Mouse (Mus musculus) Patski (cell line): Measurements from ENCODE around the gene Decr2. TPM values are rescaled to one million over a fixed set of nuclear protein-coding genes. Genes with fewer than 3 reads are reported as not detected.

Experiments
- ATAC-seq: fragments of 100-300 bp; one replicate; pipeline ENCODE4 v1.8.0; 2021
- CTCF ChIA-PET: fragments of 350-600 bp; sonication (Branson Sonifier 250); formaldehyde crosslinking; loops from one replicate; lab custom pipeline; 2022; ENCODE audit warnings: inconsistent platforms; lab: Charles Lee
- POLR2A ChIA-PET: fragments of 350-600 bp; sonication (Branson Sonifier 250); formaldehyde crosslinking; loops from one replicate; lab custom pipeline; 2022; ENCODE audit warnings: antibody characterized with exemption, inconsistent platforms; lab: Charles Lee
- DNase-seq: peaks from one replicate; pipeline ENCODE4 v3.0.0-alpha.2; 2011; ENCODE audit warnings: low read depth, low spot score
- H3K27me3 ChIP-seq: fragments of 371-371 bp; one replicate; pipeline ENCODE4 v1.5.1; 2021
- CTCF ChIP-seq: fragments of 100-300 bp; IDR thresholded peaks from one replicate; pipeline ENCODE4 v1.5.1; 2021
- in situ Hi-C: fragments of 300-500 bp; cut with MboI; formaldehyde crosslinking; loops from 3 replicates; pipeline ENCODE4 v1.11.1; 2018; ENCODE audit warnings: low pct_unique_long_range_greater_than_20kb, mixed read lengths
- polyA plus RNA-seq: library from polyadenylated mRNA; unstranded; gene quantifications from one replicate; pipeline ENCODE4 v1.2.3, GENCODE M21; 2021

Decr2 gene
- polyA plus RNA-seq, 1 experiment from 2014 or later, result 42.4 TPM

DNA sequence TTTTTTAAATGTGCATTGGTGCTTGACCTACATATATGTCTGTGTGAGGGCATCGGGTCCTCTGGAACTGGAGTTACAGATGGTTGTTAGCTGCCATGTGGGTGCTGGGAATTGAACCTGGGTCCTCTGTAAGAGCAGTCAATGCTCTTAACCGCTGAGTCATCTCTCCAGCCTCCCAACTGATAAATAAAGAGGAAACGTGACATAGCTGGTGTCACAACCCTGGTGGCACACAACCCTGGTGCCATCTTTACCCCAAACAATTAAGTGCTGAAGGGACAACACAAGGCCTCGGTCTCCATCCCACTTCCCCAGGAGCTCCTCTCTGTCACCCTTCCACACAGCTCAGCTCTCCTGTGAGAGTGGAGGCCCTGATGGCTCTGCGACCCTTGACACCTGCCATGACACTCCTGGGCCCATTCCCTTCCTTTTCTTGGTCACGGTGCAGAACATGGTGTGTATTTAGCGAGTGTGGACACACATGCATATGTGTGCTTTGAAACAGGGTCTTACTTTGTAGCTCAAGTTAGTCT, 23.6 kb downstream of the Decr2 start:
- CTCF ChIA-PET, result interaction anchor here (1.8 to 2.0 kb wide), 2 partner anchors 10 to 53 kb away, joined by 4 to 5 read pairs; no protein-coding TSS in a partner anchor
- ATAC-seq, result no peak
- POLR2A ChIA-PET, result no interaction called here
- in situ Hi-C loops, result no loop called here
- H3K27me3 ChIP-seq, result no peaks in the 10 kb centered on the region
- TF ChIP-seq CTCF, result no peak
- no peak for DNase-seq

DNA sequence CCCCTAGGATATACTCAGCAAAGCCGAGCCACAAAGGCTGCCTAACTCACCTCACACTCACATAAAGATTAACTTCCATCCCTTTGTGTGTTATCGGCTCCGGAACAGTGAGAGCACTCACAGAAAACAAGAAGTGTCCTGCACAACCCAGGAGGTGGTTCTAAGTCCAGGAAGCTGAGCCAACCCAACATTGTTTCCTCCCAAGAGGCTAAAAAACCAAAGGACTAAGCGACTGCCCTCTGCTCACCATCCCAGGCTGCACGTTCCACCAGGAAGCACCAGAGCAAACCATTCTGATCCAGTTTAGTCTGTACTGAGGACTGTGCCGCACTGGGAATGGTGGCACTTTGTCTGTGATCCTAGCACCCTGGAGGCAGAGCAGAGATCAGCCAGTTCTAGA, 25.2 kb downstream of the Decr2 start:
- ATAC-seq (no peak), DNase-seq (no peak)
- CTCF ChIA-PET, result interaction anchor here (2.0 kb wide), 1 partner anchor 8 kb away, joined by 5 read pairs; no protein-coding TSS in a partner anchor
- POLR2A ChIA-PET, result no interaction called here
- H3K27me3 ChIP-seq, result no peaks in the 10 kb centered on the region
- in situ Hi-C loops, result no loop called here
- no peak for TF ChIP-seq CTCF

DNA sequence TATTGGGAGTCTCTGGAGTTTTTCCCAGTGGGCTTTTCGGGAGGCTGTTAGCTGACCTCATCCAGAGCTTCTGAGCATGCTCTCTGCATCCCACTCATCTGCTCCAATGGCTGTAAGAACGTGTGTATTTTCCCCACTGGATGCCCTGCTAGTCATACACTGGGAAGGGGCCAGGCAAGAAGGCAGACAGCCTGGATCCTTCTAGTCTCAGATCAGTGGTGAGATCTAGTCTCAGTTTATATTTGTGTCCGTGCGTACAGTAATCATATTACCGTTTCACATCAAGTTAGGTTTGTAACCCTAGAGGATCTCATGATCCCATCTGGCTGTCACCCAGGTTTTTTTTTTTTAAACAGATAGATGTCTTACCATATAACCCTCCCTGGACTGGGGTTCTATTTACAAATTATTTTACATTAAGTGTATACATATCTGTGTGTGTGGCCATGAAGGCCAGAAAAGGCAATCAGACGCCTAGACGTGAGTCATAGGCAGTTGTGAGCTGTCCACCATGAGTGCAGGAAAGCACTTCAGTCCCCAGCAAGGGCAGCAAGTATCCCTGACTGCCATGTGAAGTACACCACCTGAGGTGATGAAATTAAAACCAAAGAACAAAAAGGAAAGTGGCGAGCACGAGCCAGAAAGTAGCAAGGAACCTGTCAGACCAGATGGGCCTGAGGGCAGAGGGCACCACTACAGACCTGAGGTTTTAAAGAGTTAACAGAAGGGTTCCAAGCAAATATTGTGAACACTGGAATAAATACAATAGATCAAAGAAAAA, 32.2 kb downstream of the Decr2 start:
- H3K27me3 ChIP-seq, result no peaks in the 10 kb centered on the region
- ChIA-PET CTCF (interaction anchor here (1.5 to 1.8 kb wide), 2 partner anchors 8 to 17 kb away, joined by 5 to 8 read pairs; no protein-coding TSS in a partner anchor), POLR2A (no interaction called here)
- ATAC-seq (no peak), DNase-seq (no peak)
- no peak for TF ChIP-seq CTCF
- in situ Hi-C loops, result no loop called here

DNA sequence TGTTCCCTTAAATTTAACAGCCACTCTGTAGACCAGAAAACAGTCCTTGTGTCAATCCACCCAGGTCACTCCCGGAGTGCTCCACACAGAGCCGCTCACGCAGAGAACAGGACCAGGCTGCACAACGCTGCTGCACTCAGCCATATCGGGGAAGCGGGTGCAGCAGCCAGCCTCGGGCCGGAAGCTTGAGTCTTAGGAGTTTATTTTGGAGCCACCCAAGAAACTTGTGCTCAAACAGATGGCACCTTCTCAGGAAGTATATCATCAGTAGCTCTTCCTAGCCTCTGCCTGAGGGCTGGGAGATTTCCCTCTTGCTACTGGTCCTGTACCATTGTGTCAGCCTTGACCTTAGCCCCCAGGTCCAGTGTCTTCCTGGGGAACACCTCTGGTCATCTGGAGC, 32.9 kb downstream of the Decr2 start:
- TF ChIP-seq CTCF, result no peak
- in situ Hi-C loops, result no loop called here
- ChIA-PET CTCF (interaction anchor here (1.5 to 1.8 kb wide), 2 partner anchors 9 to 16 kb away, joined by 5 to 8 read pairs; no protein-coding TSS in a partner anchor), POLR2A (no interaction called here)
- DNase-seq (no peak), ATAC-seq (no peak)
- H3K27me3 ChIP-seq, result no peaks in the 10 kb centered on the region

DNA sequence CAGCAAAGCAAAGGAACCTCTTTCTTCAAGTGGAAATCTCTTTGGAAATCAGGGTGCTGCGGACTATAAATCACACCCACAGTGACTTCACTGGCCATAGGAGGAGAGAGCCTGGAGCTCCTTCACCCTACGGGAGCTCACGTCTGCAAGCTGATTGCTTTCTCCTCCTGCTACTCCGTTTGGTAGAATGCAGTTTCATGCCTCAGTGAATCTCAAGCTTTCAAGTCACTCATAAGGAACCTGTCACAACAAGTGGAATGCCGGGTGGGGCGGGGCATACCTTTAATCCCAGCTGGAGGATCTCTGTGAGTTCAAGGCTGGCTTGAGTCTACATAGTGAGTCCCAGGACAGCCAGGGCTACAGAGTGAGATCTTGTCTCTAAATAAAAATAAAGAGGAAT, 35.0 kb downstream of the Decr2 start:
- POLR2A ChIA-PET, result interaction anchor here (1.1 kb wide), 1 partner anchor 14 kb away, joined by 4 read pairs; no protein-coding TSS in a partner anchor
- no peak for DNase-seq
- CTCF ChIA-PET, result interaction anchor here (1.5 to 2.3 kb wide), 4 partner anchors 9 to 43 kb away, joined by 3 to 6 read pairs (median 4); no protein-coding TSS in a partner anchor
- in situ Hi-C loops, result no loop called here
- H3K27me3 ChIP-seq, result no peaks in the 10 kb centered on the region
- no peak for ATAC-seq
- TF ChIP-seq CTCF, result no peak

DNA sequence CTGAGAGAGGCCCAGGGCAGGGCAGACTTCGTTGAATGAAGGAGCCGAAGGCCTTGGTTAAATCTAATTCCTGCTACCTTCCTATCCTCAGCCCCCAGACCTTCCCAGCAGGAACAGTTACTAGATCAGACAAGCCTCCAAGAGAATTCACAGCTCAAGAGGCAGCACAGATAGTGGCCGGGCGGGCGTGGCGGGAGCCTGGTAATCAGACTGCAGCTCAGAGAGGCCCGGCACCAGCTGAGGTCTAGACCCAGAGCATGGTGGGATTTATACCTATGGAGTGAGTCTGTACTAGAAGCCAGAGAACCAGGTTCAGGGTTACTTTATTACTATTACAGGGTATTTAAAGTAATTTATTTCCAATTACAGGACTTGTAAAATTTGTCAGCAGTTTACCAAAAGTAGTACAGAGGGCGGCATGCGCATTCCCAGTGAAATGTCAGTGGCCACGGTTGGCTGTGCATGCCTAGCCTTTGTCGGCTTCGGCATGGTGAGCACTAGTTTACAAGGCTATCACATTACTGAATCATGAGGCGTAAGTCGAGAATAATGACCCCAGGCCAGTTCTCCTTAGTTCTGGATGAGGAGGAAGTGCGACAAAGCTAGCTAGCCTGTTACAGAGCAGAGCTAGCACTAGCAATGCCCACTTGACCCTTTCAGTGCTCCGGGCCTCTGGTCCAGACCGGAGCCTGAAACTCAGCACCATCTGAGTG, 35.8 kb downstream of the Decr2 start:
- no peak for TF ChIP-seq CTCF
- in situ Hi-C loops, result no loop called here

DNA sequence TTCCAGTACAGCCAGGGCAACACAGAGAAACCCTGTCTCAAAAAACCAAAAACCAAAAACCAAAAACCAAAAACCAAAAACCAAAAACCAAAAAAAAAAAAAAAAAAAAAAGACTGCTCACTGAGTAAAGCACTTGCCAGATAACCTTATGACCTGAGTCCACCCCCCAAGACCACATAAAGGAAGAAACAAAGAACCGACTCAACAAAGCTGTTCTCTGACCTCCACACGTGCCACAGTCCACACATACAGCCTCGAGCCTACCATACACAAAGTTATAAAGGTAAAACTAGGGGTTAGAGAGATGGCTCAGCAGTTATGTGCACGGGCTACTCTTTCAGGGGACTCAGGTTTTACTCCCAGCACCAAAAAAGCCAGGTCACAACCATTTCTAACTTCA, 37.4 kb downstream of the Decr2 start:
- TF ChIP-seq CTCF, result no peak
- H3K27me3 ChIP-seq, result no peaks in the 10 kb centered on the region
- CTCF ChIA-PET, result interaction anchor here (0.6 to 1.0 kb wide), 2 partner anchors 38 to 563 kb away, joined by 3 read pairs; partner anchors contain the start of gene Decr2
- DNase-seq (no peak), ATAC-seq (no peak)
- in situ Hi-C loops, result no loop called here
- POLR2A ChIA-PET, result interaction anchor here (0.6 kb wide), 2 partner anchors 562 to 568 kb away, joined by 3 to 4 read pairs; no protein-coding TSS in a partner anchor

More for the DNA sequence above, 35.8 kb downstream of the Decr2 start:
- ChIA-PET CTCF (interaction anchor here (1.5 to 2.3 kb wide), 4 partner anchors 9 to 42 kb away, joined by 3 to 6 read pairs (median 4); no protein-coding TSS in a partner anchor), POLR2A (interaction anchor here (1.1 kb wide), 1 partner anchor 14 kb away, joined by 4 read pairs; no protein-coding TSS in a partner anchor)
- ATAC-seq (peak; percentile 54), DNase-seq (no peak)
- H3K27me3 ChIP-seq, result no peaks in the 10 kb centered on the region

DNA sequence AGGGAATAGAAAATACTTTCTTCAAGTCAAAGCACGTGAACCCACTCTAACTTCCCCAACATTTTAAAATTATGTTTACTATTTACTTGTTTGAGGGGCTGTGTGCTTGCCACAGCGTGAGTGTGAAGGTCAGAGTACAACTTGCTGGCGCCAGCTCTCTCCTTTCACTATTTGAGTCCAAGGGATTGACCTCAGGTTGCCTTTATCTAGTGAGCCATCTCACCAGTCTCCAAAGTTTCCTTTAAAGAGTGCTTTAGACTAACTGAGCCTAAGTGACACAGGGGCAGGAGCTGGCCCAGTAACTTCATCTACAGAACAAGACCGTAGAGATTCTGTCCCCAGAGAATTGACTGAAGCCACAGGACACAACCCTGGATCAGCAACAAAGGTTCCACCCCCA, 38.1 kb downstream of the Decr2 start:
- CTCF ChIA-PET, result interaction anchor here (1.0 kb wide), 1 partner anchor 38 kb away, joined by 3 read pairs; the partner anchor contains the start of gene Decr2
- ATAC-seq, result no peak
- TF ChIP-seq CTCF, result no peak

DNA sequence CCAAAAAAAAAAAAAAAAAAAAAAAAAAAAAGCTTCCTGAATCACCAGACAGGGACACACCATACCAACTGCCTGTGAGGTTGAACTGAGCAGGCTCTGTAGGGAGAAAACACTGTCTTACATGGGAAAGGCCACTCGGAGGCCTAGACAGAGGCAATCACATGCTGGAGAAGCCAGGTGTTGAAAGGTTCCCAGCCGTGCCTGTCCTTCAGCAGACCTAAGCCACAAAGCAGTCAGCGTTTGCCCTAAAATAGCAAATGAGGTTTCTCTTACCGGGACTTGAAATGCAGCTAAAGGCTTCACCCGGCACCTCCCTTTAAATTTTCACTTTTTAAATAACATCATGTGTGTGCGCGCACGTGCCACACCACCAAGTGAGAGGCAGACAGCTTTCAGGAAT, 42.0 kb downstream of the Decr2 start:
- no peak for TF ChIP-seq CTCF
- no peaks in the 10 kb centered on the region for H3K27me3 ChIP-seq
- POLR2A ChIA-PET, result interaction anchor here (0.6 to 1.1 kb wide), 2 partner anchors 13 to 439 kb away, joined by 3 read pairs; no protein-coding TSS in a partner anchor
- CTCF ChIA-PET, result no interaction called here
- DNase-seq (no peak), ATAC-seq (no peak)
- in situ Hi-C loops, result no loop called here

More for the DNA sequence above, 38.1 kb downstream of the Decr2 start:
- no peaks in the 10 kb centered on the region for H3K27me3 ChIP-seq
- POLR2A ChIA-PET, result no interaction called here
- DNase-seq, result no peak
- in situ Hi-C loops, result no loop called here
